Mouse (Mus musculus): ENCODE results near the gene Dkkl1. TPM values are rescaled to one million over a fixed set of nuclear protein-coding genes. Genes with fewer than 3 reads are reported as not detected.
A peak's percentile ranks its signal among the peaks of the same experiment; 100 is the strongest.

The Dkkl1 gene
- polyA plus RNA-seq, 1 experiment from 2014 or later, result 2.4 TPM

DNA sequence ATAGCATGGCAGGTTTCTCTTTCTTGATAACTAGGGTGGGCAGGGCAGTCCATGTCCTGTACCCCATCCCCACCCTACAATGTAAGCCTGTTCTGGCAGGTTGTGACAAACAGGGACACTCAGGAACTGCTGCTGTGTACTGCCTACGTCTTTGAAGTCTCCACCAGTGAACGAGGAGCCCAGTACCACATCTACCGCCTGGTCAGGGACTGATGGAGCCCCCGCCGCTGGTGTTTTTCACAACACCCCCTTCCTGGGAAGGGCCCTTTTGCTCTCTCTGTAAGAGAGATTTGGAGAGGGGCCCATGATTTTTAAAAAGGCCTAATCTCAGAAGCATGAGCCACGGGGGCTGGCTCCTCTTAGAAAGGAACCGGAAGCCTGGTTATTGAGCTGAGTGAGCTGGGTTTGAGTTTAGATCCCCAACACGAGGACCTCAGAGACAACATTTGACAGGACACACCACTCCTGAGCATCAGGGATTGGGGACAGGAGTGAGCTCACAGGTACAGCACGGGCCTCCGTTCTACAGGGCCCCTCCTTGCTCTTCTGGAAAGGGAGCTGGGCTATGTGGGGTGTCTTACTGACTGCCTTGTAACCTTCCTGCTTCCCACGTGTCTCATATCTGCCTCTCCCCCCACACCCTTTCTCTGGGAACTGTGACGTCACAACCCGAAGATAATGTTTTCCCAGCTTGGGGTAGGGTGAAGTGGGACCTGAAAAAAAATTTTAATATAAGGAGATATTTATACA, 20.9 kb upstream of the Dkkl1 start:
- Histone ChIP-seq H3K4me1 (ENCODE audit: control insufficient read depth, insufficient read depth, low read length) (peaks cover 14% of the 10 kb centered on the region; the same call in 1 of the 2 replicates), H3K27ac (replicated peaks; ENCODE audit: low read depth, low read length) (0 out of 2 replicates have a peak overlapping the region, but pooled peaks have one; percentile 8), H3K36me3 (ENCODE audit: control insufficient read depth, insufficient read depth, low read length) (peaks cover 18% of the 10 kb centered on the region), H3K9me3 (ENCODE audit: control insufficient read depth, low read length) (no peaks in the 10 kb centered on the region), H3K9ac (replicated peaks; ENCODE audit: low read length) (no peak overlapping the region), H3K4me3 (replicated peaks; ENCODE audit: low read depth, low read length) (no peak overlapping the region), H3K4me2 (ENCODE audit: low read length) (no peak overlapping the region), H3K27me3 (ENCODE audit: control insufficient read depth, insufficient read depth, low read length) (no peaks in the 10 kb centered on the region)
- DNase-seq, result no peak
- 70% methylated on average over 13 of the region's 13 CpGs for WGBS
- ATAC-seq (ENCODE audit: low FRiP score, low TSS enrichment), result no peak

DNA sequence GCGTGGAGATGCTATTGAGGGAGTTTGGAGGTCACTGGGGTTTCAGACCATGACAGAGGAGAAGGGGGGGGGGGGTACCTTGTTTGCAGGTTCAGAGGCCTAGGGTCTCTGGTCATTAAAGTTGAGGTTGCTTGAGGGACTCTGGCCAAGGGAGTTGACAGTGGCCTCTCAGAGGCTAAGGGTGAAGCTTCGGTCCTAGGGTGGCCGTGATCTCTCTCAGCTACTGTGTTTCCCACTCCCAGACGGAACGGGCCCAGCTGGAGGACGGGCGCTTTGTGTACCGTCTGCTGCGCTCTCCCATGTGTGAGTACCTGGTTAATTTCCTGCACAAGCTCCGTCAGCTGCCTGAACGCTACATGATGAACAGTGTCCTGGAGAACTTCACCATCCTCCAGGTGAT, 20.0 kb upstream of the Dkkl1 start:
- H3K36me3 ChIP-seq (ENCODE audit: control insufficient read depth, insufficient read depth, low read length), result peaks cover 21% of the 10 kb centered on the region
- H3K9ac ChIP-seq (replicated peaks; ENCODE audit: low read length), result no peak overlapping the region
- ATAC-seq (ENCODE audit: low FRiP score, low TSS enrichment), result no peak
- peaks cover 14% of the 10 kb centered on the region; the same call in 1 of the 2 replicates for H3K4me1 ChIP-seq (ENCODE audit: control insufficient read depth, insufficient read depth, low read length)
- no peak for DNase-seq
- H3K27ac ChIP-seq (replicated peaks; ENCODE audit: low read depth, low read length), result no peak overlapping the region
- H3K4me2 ChIP-seq (ENCODE audit: low read length), result no peak overlapping the region
- H3K4me3 ChIP-seq (replicated peaks; ENCODE audit: low read depth, low read length), result no peak overlapping the region
- H3K27me3 ChIP-seq (ENCODE audit: control insufficient read depth, insufficient read depth, low read length), result no peaks in the 10 kb centered on the region
- no peaks in the 10 kb centered on the region for H3K9me3 ChIP-seq (ENCODE audit: control insufficient read depth, low read length)
- 88% methylated on average over 11 of the region's 11 CpGs for WGBS

DNA sequence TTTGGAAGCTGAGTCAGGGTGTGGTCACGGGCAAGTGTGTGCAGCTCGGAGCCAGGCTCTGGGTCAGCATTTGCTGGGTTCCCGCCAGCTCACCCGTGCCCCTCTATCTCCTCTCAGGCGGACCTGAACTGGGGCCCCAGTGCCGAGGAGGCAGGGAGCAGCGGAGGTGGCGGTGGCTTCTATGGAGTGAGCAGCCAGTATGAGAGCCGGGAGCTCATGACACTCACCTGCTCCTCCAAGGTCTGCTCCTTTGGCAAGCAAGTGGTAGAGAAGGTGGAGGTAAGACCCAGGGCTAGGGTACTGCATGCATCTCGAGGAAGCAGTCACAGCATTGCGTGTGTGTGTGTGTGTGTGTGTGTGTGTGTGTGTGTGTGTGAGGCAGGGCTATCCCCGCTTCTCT, 19.2 kb upstream of the Dkkl1 start:
- no peak for DNase-seq
- Histone ChIP-seq H3K27me3 (ENCODE audit: control insufficient read depth, insufficient read depth, low read length) (no peaks in the 10 kb centered on the region), H3K4me3 (replicated peaks; ENCODE audit: low read depth, low read length) (no peak overlapping the region), H3K9me3 (ENCODE audit: control insufficient read depth, low read length) (no peaks in the 10 kb centered on the region), H3K36me3 (ENCODE audit: control insufficient read depth, insufficient read depth, low read length) (peaks cover 27% of the 10 kb centered on the region), H3K4me1 (ENCODE audit: control insufficient read depth, insufficient read depth, low read length) (peaks cover 14% of the 10 kb centered on the region; the same call in 1 of the 2 replicates), H3K27ac (replicated peaks; ENCODE audit: low read depth, low read length) (no peak overlapping the region), H3K4me2 (ENCODE audit: low read length) (no peak overlapping the region), H3K9ac (replicated peaks; ENCODE audit: low read length) (no peak overlapping the region)
- no peak for ATAC-seq (ENCODE audit: low FRiP score, low TSS enrichment)
- 91% methylated on average over 12 of the region's 12 CpGs for WGBS

DNA sequence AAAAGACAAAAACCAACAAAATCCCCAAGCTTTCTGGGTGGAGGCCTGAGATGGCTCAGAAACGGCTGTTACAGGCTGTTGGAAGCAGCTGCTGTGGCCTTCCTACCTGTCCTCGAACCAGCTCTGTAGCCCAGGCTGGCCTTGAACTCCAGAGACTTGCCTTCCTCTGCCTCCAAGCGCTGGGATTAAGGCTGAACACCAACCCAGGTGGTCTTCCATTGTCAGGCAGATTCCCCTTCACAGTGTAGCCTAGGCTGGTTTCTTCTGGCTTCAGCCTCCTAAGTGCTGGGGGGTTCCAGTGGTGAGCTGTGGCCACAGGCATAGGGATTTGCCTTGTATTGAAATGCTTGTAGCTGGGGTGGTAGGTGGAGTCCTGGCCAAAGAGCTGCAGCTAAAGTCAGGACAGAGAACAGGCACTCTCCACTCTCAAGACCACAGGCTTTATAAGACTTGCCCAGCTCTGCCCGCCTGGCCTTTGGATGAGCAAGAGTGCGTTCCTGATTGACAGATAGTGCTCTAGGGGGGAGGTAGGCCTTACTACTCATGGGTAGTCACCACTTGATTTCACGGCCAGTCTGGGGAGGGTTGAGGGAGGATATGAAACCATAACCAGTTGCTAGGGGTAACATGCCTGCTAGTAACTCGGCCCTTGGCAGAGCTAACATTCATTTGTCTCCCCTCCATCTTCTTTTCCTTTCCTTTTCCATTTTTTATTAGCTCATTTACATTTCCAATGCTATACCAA, 17.7 kb upstream of the Dkkl1 start:
- no peak for DNase-seq
- Histone ChIP-seq H3K4me1 (ENCODE audit: control insufficient read depth, insufficient read depth, low read length) (peaks cover 5% of the 10 kb centered on the region; the same call in 1 of the 2 replicates), H3K4me3 (replicated peaks; ENCODE audit: low read depth, low read length) (no peak overlapping the region), H3K4me2 (ENCODE audit: low read length) (no peak overlapping the region), H3K27me3 (ENCODE audit: control insufficient read depth, insufficient read depth, low read length) (no peaks in the 10 kb centered on the region), H3K27ac (replicated peaks; ENCODE audit: low read depth, low read length) (no peak overlapping the region), H3K9ac (replicated peaks; ENCODE audit: low read length) (no peak overlapping the region), H3K9me3 (ENCODE audit: control insufficient read depth, low read length) (no peaks in the 10 kb centered on the region), H3K36me3 (ENCODE audit: control insufficient read depth, insufficient read depth, low read length) (peaks cover 27% of the 10 kb centered on the region)
- no peak for ATAC-seq (ENCODE audit: low FRiP score, low TSS enrichment)
- WGBS, result 89% methylated on average over 7 of the region's 7 CpGs

DNA sequence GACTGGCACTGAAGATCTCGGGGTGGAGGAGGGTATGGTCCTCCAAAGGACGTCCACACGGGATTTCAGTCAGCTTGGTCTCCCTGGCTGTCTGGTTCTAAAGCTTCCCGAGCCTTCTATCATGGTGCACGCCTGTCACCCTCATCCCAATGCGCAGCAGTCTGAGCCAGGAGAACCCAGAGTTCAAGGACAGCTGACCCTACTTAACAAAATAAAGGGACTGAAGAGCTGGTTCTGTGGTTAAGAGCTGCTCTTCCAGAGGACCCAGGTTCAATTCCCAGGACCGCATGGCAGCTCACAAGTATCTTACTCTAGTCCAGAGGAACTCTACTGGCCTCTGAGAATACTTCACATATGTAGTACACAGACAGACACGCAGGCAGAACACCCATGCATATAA, 17.1 kb upstream of the Dkkl1 start:
- Histone ChIP-seq H3K4me3 (replicated peaks; ENCODE audit: low read depth, low read length) (no peak overlapping the region), H3K4me2 (ENCODE audit: low read length) (no peak overlapping the region), H3K4me1 (ENCODE audit: control insufficient read depth, insufficient read depth, low read length) (peaks cover under 1% of the 10 kb centered on the region; the same call in 1 of the 2 replicates), H3K9ac (replicated peaks; ENCODE audit: low read length) (no peak overlapping the region), H3K27me3 (ENCODE audit: control insufficient read depth, insufficient read depth, low read length) (no peaks in the 10 kb centered on the region), H3K9me3 (ENCODE audit: control insufficient read depth, low read length) (no peaks in the 10 kb centered on the region), H3K27ac (replicated peaks; ENCODE audit: low read depth, low read length) (no peak overlapping the region), H3K36me3 (ENCODE audit: control insufficient read depth, insufficient read depth, low read length) (peaks cover 27% of the 10 kb centered on the region)
- WGBS, result 99% methylated on average over 8 of the region's 8 CpGs
- ATAC-seq (ENCODE audit: low FRiP score, low TSS enrichment) (no peak), DNase-seq (no peak)

DNA sequence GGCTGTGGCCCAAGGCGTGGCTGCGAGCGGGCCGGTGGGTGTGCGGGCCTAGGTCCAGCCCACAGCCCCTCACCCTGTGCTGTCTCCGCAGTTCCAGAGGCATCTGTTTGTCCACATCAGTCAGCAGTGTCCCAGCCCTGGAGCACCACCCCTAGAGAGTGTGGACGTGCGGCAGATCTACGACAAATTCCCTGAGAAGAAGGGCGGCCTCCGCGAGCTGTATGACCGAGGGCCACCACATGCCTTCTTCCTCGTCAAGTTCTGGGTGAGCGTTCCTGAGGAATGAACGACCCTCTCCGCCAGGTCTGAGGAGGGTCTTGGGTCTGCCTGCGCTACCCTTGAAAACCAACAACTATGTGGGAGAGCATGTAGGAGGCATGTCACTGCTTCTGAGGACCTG, 16.6 kb upstream of the Dkkl1 start:
- H3K9ac ChIP-seq (replicated peaks; ENCODE audit: low read length), result no peak overlapping the region
- no peak for DNase-seq
- H3K27me3 ChIP-seq (ENCODE audit: control insufficient read depth, insufficient read depth, low read length), result no peaks in the 10 kb centered on the region
- H3K27ac ChIP-seq (replicated peaks; ENCODE audit: low read depth, low read length), result no peak overlapping the region
- no peak for ATAC-seq (ENCODE audit: low FRiP score, low TSS enrichment)
- no peak overlapping the region for H3K4me3 ChIP-seq (replicated peaks; ENCODE audit: low read depth, low read length)
- H3K36me3 ChIP-seq (ENCODE audit: control insufficient read depth, insufficient read depth, low read length), result peaks cover 30% of the 10 kb centered on the region
- H3K4me1 ChIP-seq (ENCODE audit: control insufficient read depth, insufficient read depth, low read length), result no peaks in the 10 kb centered on the region
- no peaks in the 10 kb centered on the region for H3K9me3 ChIP-seq (ENCODE audit: control insufficient read depth, low read length)
- H3K4me2 ChIP-seq (ENCODE audit: low read length), result no peak overlapping the region
- 96% methylated on average over 18 of the region's 18 CpGs for WGBS

DNA sequence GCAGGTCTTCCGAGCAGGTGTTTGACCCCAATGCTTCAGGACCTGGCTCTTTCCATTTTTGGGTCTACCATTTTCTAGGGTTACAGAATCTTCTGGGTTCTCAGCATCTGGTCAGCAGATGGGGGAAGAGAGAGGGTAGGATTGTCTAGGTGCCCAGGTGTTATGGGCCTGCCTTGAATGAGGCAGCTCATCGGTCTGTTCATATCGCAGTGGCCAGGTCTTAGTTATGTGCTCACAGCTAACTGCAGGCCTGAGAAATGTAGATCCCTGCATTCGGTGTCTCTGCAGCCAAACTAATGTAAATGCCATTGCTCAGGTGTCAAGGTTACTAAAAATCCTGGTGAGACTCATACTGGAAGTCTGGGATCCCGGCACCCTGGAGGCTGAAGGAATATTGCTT, 14.5 kb upstream of the Dkkl1 start:
- no peak for ATAC-seq (ENCODE audit: low FRiP score, low TSS enrichment)
- Histone ChIP-seq H3K9me3 (ENCODE audit: control insufficient read depth, low read length) (no peaks in the 10 kb centered on the region), H3K27ac (replicated peaks; ENCODE audit: low read depth, low read length) (no peak overlapping the region), H3K36me3 (ENCODE audit: control insufficient read depth, insufficient read depth, low read length) (peaks cover 32% of the 10 kb centered on the region), H3K27me3 (ENCODE audit: control insufficient read depth, insufficient read depth, low read length) (no peaks in the 10 kb centered on the region), H3K4me1 (ENCODE audit: control insufficient read depth, insufficient read depth, low read length) (no peaks in the 10 kb centered on the region), H3K4me2 (ENCODE audit: low read length) (no peak overlapping the region), H3K9ac (replicated peaks; ENCODE audit: low read length) (no peak overlapping the region), H3K4me3 (replicated peaks; ENCODE audit: low read depth, low read length) (no peak overlapping the region)
- DNase-seq, result no peak
- 99% methylated on average over 5 of the region's 5 CpGs for WGBS

DNA sequence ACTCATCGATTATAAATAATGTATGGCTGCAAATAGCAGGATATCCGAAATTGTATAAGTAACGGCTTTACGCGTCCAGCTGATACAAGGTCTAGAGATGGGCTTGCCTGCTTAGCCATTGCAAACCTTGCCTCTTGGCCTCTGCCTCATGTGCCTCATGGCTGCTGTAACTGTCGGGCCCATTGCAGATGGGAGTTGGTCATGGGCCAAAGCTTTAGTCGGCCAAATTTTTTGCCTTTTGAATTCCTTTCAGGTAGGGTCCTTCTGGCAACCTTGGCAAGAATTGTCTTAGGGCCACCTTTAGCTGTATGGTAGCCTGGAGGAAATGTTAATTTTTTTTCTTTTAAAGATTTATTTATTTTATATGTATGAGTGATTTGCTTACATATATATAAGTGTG, 12.9 kb upstream of the Dkkl1 start:
- no peak for DNase-seq
- Histone ChIP-seq H3K4me1 (ENCODE audit: control insufficient read depth, insufficient read depth, low read length) (no peaks in the 10 kb centered on the region), H3K36me3 (ENCODE audit: control insufficient read depth, insufficient read depth, low read length) (peaks cover 32% of the 10 kb centered on the region), H3K4me2 (ENCODE audit: low read length) (no peak overlapping the region), H3K27ac (replicated peaks; ENCODE audit: low read depth, low read length) (no peak overlapping the region), H3K9ac (replicated peaks; ENCODE audit: low read length) (no peak overlapping the region), H3K9me3 (ENCODE audit: control insufficient read depth, low read length) (no peaks in the 10 kb centered on the region), H3K4me3 (replicated peaks; ENCODE audit: low read depth, low read length) (no peak overlapping the region), H3K27me3 (ENCODE audit: control insufficient read depth, insufficient read depth, low read length) (no peaks in the 10 kb centered on the region)
- WGBS, result 95% methylated on average over 7 of the region's 7 CpGs
- ATAC-seq (ENCODE audit: low FRiP score, low TSS enrichment), result no peak

DNA sequence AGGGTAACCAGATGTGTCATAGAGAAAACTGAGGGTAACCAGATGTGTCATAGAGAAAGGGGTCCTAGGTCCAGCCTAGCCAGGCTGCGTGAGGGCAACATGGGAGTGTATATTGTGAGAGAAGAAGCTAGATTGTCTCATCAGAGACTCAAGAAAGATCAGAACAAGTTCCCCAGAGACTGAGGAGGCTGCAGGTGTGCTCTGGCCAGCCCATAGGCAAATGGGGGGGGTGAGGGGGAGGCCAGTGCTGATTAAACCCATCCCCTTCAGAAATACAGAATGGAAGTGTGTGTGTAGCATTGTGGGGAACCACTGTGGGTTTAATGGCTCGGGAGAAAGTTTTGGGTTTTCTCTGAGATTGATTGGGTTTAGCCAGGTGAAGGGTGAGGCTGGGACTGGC, 9.7 kb upstream of the Dkkl1 start:
- no peak overlapping the region for H3K9ac ChIP-seq (replicated peaks; ENCODE audit: low read length)
- H3K27me3 ChIP-seq (ENCODE audit: control insufficient read depth, insufficient read depth, low read length), result no peaks in the 10 kb centered on the region
- 90% methylated on average over 2 of the region's 2 CpGs for WGBS
- H3K27ac ChIP-seq (replicated peaks; ENCODE audit: low read depth, low read length), result no peak overlapping the region
- no peak overlapping the region for H3K4me2 ChIP-seq (ENCODE audit: low read length)
- ATAC-seq (ENCODE audit: low FRiP score, low TSS enrichment) (no peak), DNase-seq (no peak)
- H3K9me3 ChIP-seq (ENCODE audit: control insufficient read depth, low read length), result no peaks in the 10 kb centered on the region
- no peak overlapping the region for H3K4me3 ChIP-seq (replicated peaks; ENCODE audit: low read depth, low read length)
- H3K4me1 ChIP-seq (ENCODE audit: control insufficient read depth, insufficient read depth, low read length), result peaks cover 9% of the 10 kb centered on the region; the same call in 1 of the 2 replicates
- peaks cover 17% of the 10 kb centered on the region for H3K36me3 ChIP-seq (ENCODE audit: control insufficient read depth, insufficient read depth, low read length)

Measured in midbrain, embryonic 14.5 days (tissue).